Mouse (Mus musculus): ENCODE data around the gene Lck. TPM values are rescaled to one million over a fixed set of nuclear protein-coding genes. Genes with fewer than 3 reads are reported as not detected.
A peak's percentile ranks its signal among the peaks of the same experiment; 100 is the strongest.

The Lck gene
- polyA plus RNA-seq, 1 experiment from 2014 or later = 13.0 TPM

- H3K9ac ChIP-seq (replicated peaks; ENCODE audit: low read length) = no peak overlapping the region
- H3K27ac ChIP-seq (ENCODE audit: low read length) = no peak overlapping the region
- no peak for ATAC-seq (ENCODE audit: low FRiP score, low TSS enrichment)
- H3K27me3 ChIP-seq (ENCODE audit: insufficient read depth, low read length) = no peaks in the 10 kb centered on the region
- no peak overlapping the region for H3K4me2 ChIP-seq (replicated peaks; ENCODE audit: low read depth, low read length)
- peaks cover 10% of the 10 kb centered on the region; the same call in 1 of the 2 replicates for H3K4me1 ChIP-seq (ENCODE audit: insufficient read depth, low read length)
- H3K36me3 ChIP-seq (ENCODE audit: insufficient read depth, low read length) = 0 out of 2 replicates have a peak, but pooled peaks cover 10% of the 10 kb centered on the region
- H3K4me3 ChIP-seq (ENCODE audit: low read length) = no peak overlapping the region
- 90% methylated on average over 3 of the region's 3 CpGs for WGBS
- no peaks in the 10 kb centered on the region for H3K9me3 ChIP-seq (ENCODE audit: low read length)
These were observed 43.2 kb upstream of the Lck start for GRCm38 (mm10) chr4:129616631-129617030.

GRCm38 (mm10) chr4:129615801-129616290 lies 42.4 kb upstream of the Lck start:
- Histone ChIP-seq H3K4me1 (ENCODE audit: insufficient read depth, low read length) (peaks cover 10% of the 10 kb centered on the region; the same call in 1 of the 2 replicates), H3K4me3 (ENCODE audit: low read length) (no peak overlapping the region), H3K9me3 (ENCODE audit: low read length) (no peaks in the 10 kb centered on the region), H3K4me2 (replicated peaks; ENCODE audit: low read depth, low read length) (no peak overlapping the region), H3K9ac (replicated peaks; ENCODE audit: low read length) (no peak overlapping the region), H3K27me3 (ENCODE audit: insufficient read depth, low read length) (no peaks in the 10 kb centered on the region), H3K36me3 (ENCODE audit: insufficient read depth, low read length) (0 out of 2 replicates have a peak, but pooled peaks cover 7% of the 10 kb centered on the region), H3K27ac (ENCODE audit: low read length) (no peak overlapping the region)
- 91% methylated on average over 9 of the region's 9 CpGs for WGBS
- ATAC-seq (ENCODE audit: low FRiP score, low TSS enrichment) = no peak

GRCm38 (mm10) chr4:129614093-129614492 lies 40.7 kb upstream of the Lck start, which contains the start of gene Dcdc2b:
Dcdc2b (minus strand) TSS chr4:129614257.
- 81% methylated on average over 6 of the region's 6 CpGs for WGBS
- no peak within 1 kb of the TSS for H3K4me3 ChIP-seq (ENCODE audit: low read length)
- no peak within 1 kb of the TSS for H3K4me2 ChIP-seq (replicated peaks; ENCODE audit: low read depth, low read length)
- H3K9me3 ChIP-seq (ENCODE audit: low read length) = no peaks in the 10 kb centered on the region
- H3K9ac ChIP-seq (replicated peaks; ENCODE audit: low read length) = no peak within 1 kb of the TSS
- H3K27me3 ChIP-seq (ENCODE audit: insufficient read depth, low read length) = no peaks in the 10 kb centered on the region
- no peak for ATAC-seq (ENCODE audit: low FRiP score, low TSS enrichment)
- peaks cover 8% of the 10 kb centered on the region; the same call in 1 of the 2 replicates for H3K4me1 ChIP-seq (ENCODE audit: insufficient read depth, low read length)
- H3K36me3 ChIP-seq (ENCODE audit: insufficient read depth, low read length) = 0 out of 2 replicates have a peak, but pooled peaks cover 11% of the 10 kb centered on the region
- no peak within 1 kb of the TSS for H3K27ac ChIP-seq (ENCODE audit: low read length)

GRCm38 (mm10) chr4:129610472-129610871 lies 37.0 kb upstream of the Lck start:
- 62% methylated on average over 4 of the region's 4 CpGs for WGBS

GRCm38 (mm10) chr4:129610026-129610425 lies 36.6 kb upstream of the Lck start:
- Histone ChIP-seq H3K27me3 (ENCODE audit: insufficient read depth, low read length) (no peaks in the 10 kb centered on the region), H3K27ac (ENCODE audit: low read length) (no peak overlapping the region), H3K4me1 (ENCODE audit: insufficient read depth, low read length) (no peaks in the 10 kb centered on the region), H3K9ac (replicated peaks; ENCODE audit: low read length) (no peak overlapping the region), H3K4me2 (replicated peaks; ENCODE audit: low read depth, low read length) (no peak overlapping the region), H3K36me3 (ENCODE audit: insufficient read depth, low read length) (peaks cover 28% of the 10 kb centered on the region), H3K9me3 (ENCODE audit: low read length) (no peaks in the 10 kb centered on the region), H3K4me3 (ENCODE audit: low read length) (no peak overlapping the region)
- ATAC-seq (ENCODE audit: low FRiP score, low TSS enrichment) = no peak
- WGBS = 73% methylated on average over 4 of the region's 4 CpGs

More at GRCm38 (mm10) chr4:129610472-129610871, 37.0 kb upstream of the Lck start:
- Histone ChIP-seq H3K9ac (replicated peaks; ENCODE audit: low read length) (no peak overlapping the region), H3K4me1 (ENCODE audit: insufficient read depth, low read length) (no peaks in the 10 kb centered on the region), H3K36me3 (ENCODE audit: insufficient read depth, low read length) (peaks cover 28% of the 10 kb centered on the region), H3K4me3 (ENCODE audit: low read length) (no peak overlapping the region), H3K27me3 (ENCODE audit: insufficient read depth, low read length) (no peaks in the 10 kb centered on the region), H3K4me2 (replicated peaks; ENCODE audit: low read depth, low read length) (no peak overlapping the region), H3K27ac (ENCODE audit: low read length) (no peak overlapping the region), H3K9me3 (ENCODE audit: low read length) (no peaks in the 10 kb centered on the region)
- no peak for ATAC-seq (ENCODE audit: low FRiP score, low TSS enrichment)

GRCm38 (mm10) chr4:129609139-129609631 lies 35.7 kb upstream of the Lck start:
- H3K27me3 ChIP-seq (ENCODE audit: insufficient read depth, low read length) = no peaks in the 10 kb centered on the region
- peak; percentile 24; the same call in 1 of the 2 replicates for ATAC-seq (ENCODE audit: low FRiP score, low TSS enrichment)
- H3K4me3 ChIP-seq (ENCODE audit: low read length) = no peak overlapping the region
- WGBS = 80% methylated on average over 12 of the region's 12 CpGs
- H3K36me3 ChIP-seq (ENCODE audit: insufficient read depth, low read length) = peaks cover 37% of the 10 kb centered on the region
- H3K27ac ChIP-seq (ENCODE audit: low read length) = no peak overlapping the region
- H3K9ac ChIP-seq (replicated peaks; ENCODE audit: low read length) = no peak overlapping the region
- no peaks in the 10 kb centered on the region for H3K4me1 ChIP-seq (ENCODE audit: insufficient read depth, low read length)
- no peak overlapping the region for H3K4me2 ChIP-seq (replicated peaks; ENCODE audit: low read depth, low read length)
- H3K9me3 ChIP-seq (ENCODE audit: low read length) = no peaks in the 10 kb centered on the region

- H3K9ac ChIP-seq (replicated peaks; ENCODE audit: low read length) = no peak overlapping the region
- H3K4me2 ChIP-seq (replicated peaks; ENCODE audit: low read depth, low read length) = no peak overlapping the region
- ATAC-seq (ENCODE audit: low FRiP score, low TSS enrichment) = peak; percentile 88
- no peak overlapping the region for H3K4me3 ChIP-seq (ENCODE audit: low read length)
- 34% methylated on average over 7 of the region's 7 CpGs for WGBS
- H3K4me1 ChIP-seq (ENCODE audit: insufficient read depth, low read length) = 0 out of 2 replicates have a peak, but pooled peaks cover 2% of the 10 kb centered on the region
- no peaks in the 10 kb centered on the region for H3K27me3 ChIP-seq (ENCODE audit: insufficient read depth, low read length)
- no peaks in the 10 kb centered on the region for H3K9me3 ChIP-seq (ENCODE audit: low read length)
- peaks cover 43% of the 10 kb centered on the region for H3K36me3 ChIP-seq (ENCODE audit: insufficient read depth, low read length)
- 0 out of 2 replicates have a peak overlapping the region, but pooled peaks have one; percentile 27 for H3K27ac ChIP-seq (ENCODE audit: low read length)
These were observed 35.1 kb upstream of the Lck start for GRCm38 (mm10) chr4:129608426-129609025.

GRCm38 (mm10) chr4:129600233-129601158 lies 27.1 kb upstream of the Lck start, which contains the start of the genes Eif3i and Tmem234:
Eif3i (minus strand) TSS chr4:129600648.
Tmem234 (plus strand) TSS chr4:129600668.
- peak within 1 kb of the TSS; percentile 51 for H3K27ac ChIP-seq (ENCODE audit: low read length)
- peaks cover 26% of the 10 kb centered on the region for H3K36me3 ChIP-seq (ENCODE audit: insufficient read depth, low read length)
- peak within 1 kb of the TSS; percentile 80 for H3K4me2 ChIP-seq (replicated peaks; ENCODE audit: low read depth, low read length)
- H3K9me3 ChIP-seq (ENCODE audit: low read length) = no peaks in the 10 kb centered on the region
- no peaks in the 10 kb centered on the region for H3K27me3 ChIP-seq (ENCODE audit: insufficient read depth, low read length)
- peak within 1 kb of the TSS; percentile 95 for H3K9ac ChIP-seq (replicated peaks; ENCODE audit: low read length)
- peaks cover 18% of the 10 kb centered on the region for H3K4me1 ChIP-seq (ENCODE audit: insufficient read depth, low read length)
- ATAC-seq (ENCODE audit: low FRiP score, low TSS enrichment) = peak; percentile 93
- peak within 1 kb of the TSS; percentile 98 for H3K4me3 ChIP-seq (ENCODE audit: low read length)
- under 1% methylated on average over 67 of the region's 74 CpGs for WGBS

- Histone ChIP-seq H3K4me2 (replicated peaks; ENCODE audit: low read depth, low read length) (no peak overlapping the region), H3K27ac (ENCODE audit: low read length) (no peak overlapping the region), H3K9ac (replicated peaks; ENCODE audit: low read length) (no peak overlapping the region), H3K36me3 (ENCODE audit: insufficient read depth, low read length) (peaks cover 34% of the 10 kb centered on the region), H3K27me3 (ENCODE audit: insufficient read depth, low read length) (no peaks in the 10 kb centered on the region), H3K4me1 (ENCODE audit: insufficient read depth, low read length) (peaks cover 13% of the 10 kb centered on the region), H3K9me3 (ENCODE audit: low read length) (no peaks in the 10 kb centered on the region), H3K4me3 (ENCODE audit: low read length) (no peak overlapping the region)
- WGBS = 71% methylated on average over 4 of the region's 4 CpGs
- no peak for ATAC-seq (ENCODE audit: low FRiP score, low TSS enrichment)
These were observed 15.4 kb upstream of the Lck start for GRCm38 (mm10) chr4:129588865-129589264.

Measured in kidney, embryonic 16.5 days (tissue).